8 mouse cellular contexts compared by ENCODE assay signal in genomic region chr9:35108916-35109315, GRCm38 (mm10). TPM values are rescaled to one million over a fixed set of nuclear protein-coding genes. Genes with fewer than 3 reads are reported as not detected.
DNase-seq lines count a peak whose midpoint lies in the region; ATAC-seq lines count a peak whose summit lies in the region.

No protein-coding gene starts in this region.

- peak; percentile 20 for DNase-seq in midbrain, embryonic 14.5 days
- DNase-seq in forebrain, embryonic 14.5 days (ENCODE audit: low spot score): peak; percentile 65
- peak; percentile 76 to 82 for DNase-seq in heart, postnatal 14 days
- peak; percentile 81 to 88 for DNase-seq in left cerebral cortex, adult 9 months (ENCODE audit: low spot score in 2 of 2)
- DNase-seq in lung, postnatal 36 days: peak; percentile 73
- no peak for DNase-seq in spleen, adult 18-20 months

- no peak overlapping the region for H3K9ac ChIP-seq in midbrain, embryonic 14.5 days (replicated peaks; ENCODE audit: low read length)
- no peak overlapping the region for H3K9ac ChIP-seq in midbrain, embryonic 13.5 days (replicated peaks)
- H3K9ac ChIP-seq in forebrain, embryonic 14.5 days (ENCODE audit: low read length): no peak overlapping the region

- no peak overlapping the region for H3K4me2 ChIP-seq in midbrain, embryonic 14.5 days (ENCODE audit: low read length)
- no peak overlapping the region for H3K4me2 ChIP-seq in midbrain, embryonic 13.5 days (replicated peaks)
- H3K4me2 ChIP-seq in forebrain, embryonic 14.5 days (ENCODE audit: low read length): no peak overlapping the region

- H3K4me1 ChIP-seq in midbrain, embryonic 14.5 days (ENCODE audit: control insufficient read depth, insufficient read depth, low read length): 0 out of 2 replicates have a peak, but pooled peaks cover 6% of the 10 kb centered on the region
- H3K4me1 ChIP-seq in midbrain, embryonic 13.5 days (replicated peaks): peaks cover 15% of the 10 kb centered on the region
- peaks cover 20% of the 10 kb centered on the region for H3K4me1 ChIP-seq in forebrain, embryonic 14.5 days (ENCODE audit: control insufficient read depth, insufficient read depth, low read length)

- no peaks in the 10 kb centered on the region for H3K27me3 ChIP-seq in midbrain, embryonic 14.5 days (ENCODE audit: control insufficient read depth, insufficient read depth, low read length)
- H3K27me3 ChIP-seq in midbrain, embryonic 13.5 days: no peaks in the 10 kb centered on the region
- H3K27me3 ChIP-seq in forebrain, embryonic 14.5 days (replicated peaks; ENCODE audit: control insufficient read depth, insufficient read depth, low read length): no peaks in the 10 kb centered on the region

- no peaks in the 10 kb centered on the region for H3K9me3 ChIP-seq in midbrain, embryonic 14.5 days (ENCODE audit: control insufficient read depth, low read length)
- H3K9me3 ChIP-seq in midbrain, embryonic 13.5 days: no peaks in the 10 kb centered on the region
- H3K9me3 ChIP-seq in forebrain, embryonic 14.5 days (replicated peaks; ENCODE audit: control insufficient read depth, low read length): no peaks in the 10 kb centered on the region

- intact Hi-C loops in heart, postnatal 14 days (cut with DNase I): no loop called here

- ATAC-seq in midbrain, embryonic 14.5 days (ENCODE audit: low FRiP score, low TSS enrichment): no peak
- no peak for ATAC-seq in midbrain, embryonic 13.5 days
- ATAC-seq in forebrain, embryonic 14.5 days: peak; percentile 49; the same call in 1 of the 2 replicates
- no peak for ATAC-seq in CD4-positive, CD25-positive, alpha-beta regulatory T cell, adult 4 months

- H3K36me3 ChIP-seq in midbrain, embryonic 14.5 days (ENCODE audit: control insufficient read depth, insufficient read depth, low read length): no peaks in the 10 kb centered on the region
- no peaks in the 10 kb centered on the region for H3K36me3 ChIP-seq in midbrain, embryonic 13.5 days
- H3K36me3 ChIP-seq in forebrain, embryonic 14.5 days (ENCODE audit: control insufficient read depth, insufficient read depth, low read length): no peaks in the 10 kb centered on the region

- no peak overlapping the region for H3K4me3 ChIP-seq in midbrain, embryonic 14.5 days (replicated peaks; ENCODE audit: low read depth, low read length)
- H3K4me3 ChIP-seq in midbrain, embryonic 13.5 days (replicated peaks): no peak overlapping the region
- no peak overlapping the region for H3K4me3 ChIP-seq in forebrain, embryonic 14.5 days (ENCODE audit: low read depth, low read length)

- 66% methylated on average over 5 of the region's 5 CpGs for WGBS in midbrain, embryonic 14.5 days
- WGBS in midbrain, embryonic 13.5 days: 54% methylated on average over 5 of the region's 5 CpGs
- WGBS in forebrain, embryonic 14.5 days: 47% methylated on average over 5 of the region's 5 CpGs

- no peak overlapping the region for H3K27ac ChIP-seq in midbrain, embryonic 14.5 days (replicated peaks; ENCODE audit: low read depth, low read length)
- H3K27ac ChIP-seq in midbrain, embryonic 13.5 days: no peak overlapping the region
- no peak overlapping the region for H3K27ac ChIP-seq in forebrain, embryonic 14.5 days (ENCODE audit: low read depth, low read length)

RNA-seq across cellular contexts. Expression of gene St3gal4, which starts 10.2 kb away (rescaled TPM):
- polyA plus RNA-seq in midbrain, embryonic 14.5 days (2014; fragmentation: Nextera tagmentation; extraction: Ambion mirVana): 11.1 and 12.5 TPM in 2 replicates
- polyA plus RNA-seq in midbrain, embryonic 13.5 days (2015; fragmentation: Nextera tagmentation; extraction: Ambion mirVana): 7.8 and 8.3 TPM in 2 replicates
- polyA plus RNA-seq in forebrain, embryonic 14.5 days (2014; fragmentation: Nextera tagmentation; extraction: Ambion mirVana): 10.1 and 12.3 TPM in 2 replicates
- 10 to 100 TPM; 36.2 to 38.3 TPM for total RNA-seq in heart, postnatal 14 days (2021)
- polyA plus RNA-seq in CD4-positive, CD25-positive, alpha-beta regulatory T cell, adult 4 months (2017; shearing (Covaris generic)): 10 to 100 TPM; 16.8 to 22.5 TPM

Comparison
In these comparisons a context has a peak if more than half of its experiments do, and no peak if none do; other contexts are left out.
1. DNase-seq: peak in midbrain, embryonic 14.5 days (single experiment), forebrain, embryonic 14.5 days (single experiment), heart, postnatal 14 days (2 of 2), left cerebral cortex, adult 9 months (2 of 2) and lung, postnatal 36 days (single experiment); none in spleen, adult 18-20 months (0 of 2).